Mouse (Mus musculus): ENCODE results near the gene Dnaja3. TPM values are rescaled to one million over a fixed set of nuclear protein-coding genes. Genes with fewer than 3 reads are reported as not detected.
"Not testable (repeated sequence)": the region's sequence is repeated elsewhere in the genome, so short reads cannot be mapped to it uniquely, and the experiment has no call there.

The Dnaja3 gene
- polyA plus RNA-seq, 2 experiments = 18.8 to 34.1 TPM

- Histone ChIP-seq H3K27ac (peak overlapping the region; percentile 70), H3K27me3 (ENCODE audit: control insufficient read depth, insufficient read depth, low read length) (no peaks in the 10 kb centered on the region), H3K4me1 (replicated peaks; ENCODE audit: control insufficient read depth in 2 of 2, insufficient read depth in 2 of 2, low read length in 1 of 2) (peaks cover 21 to 29% of the 10 kb centered on the region in 2 experiments), H3K9ac (replicated peaks) (peak overlapping the region; percentile 59), H3K4me3 (ENCODE audit: insufficient read depth in 1 of 2, low read depth in 2 of 2, low read length in 2 of 2) (peak overlapping the region; percentile 84 to 92), H3K4me2 (ENCODE audit: low read depth) (peak overlapping the region; percentile 88), H3K9me3 (ENCODE audit: control insufficient read depth, low read length) (no peaks in the 10 kb centered on the region), H3K36me3 (replicated peaks; ENCODE audit: control insufficient read depth, insufficient read depth, low read depth) (peaks cover 7% of the 10 kb centered on the region)
- peak; percentile 25; the same call in 1 of the 2 replicates for ATAC-seq (ENCODE audit: insufficient read depth)
- WGBS (ENCODE audit: insufficient replicate concordance) = 10% methylated on average over 9 of the region's 9 CpGs
- peak; percentile 61; the same call in 1 of the 2 replicates for TF ChIP-seq EP300 (IDR thresholded peaks at IDR 0.05; ENCODE audit: low read depth)
- no peak for TF ChIP-seq CTCF (IDR thresholded peaks at IDR 0.05; ENCODE audit: low read depth)
- peak in 2 of 3 experiments; percentile 39 to 49 for DNase-seq (ENCODE audit: low read depth in 3 of 3, low spot score in 3 of 3)
Measured at GRCm38 (mm10) chr16:4683193-4683580, 43.4 kb downstream of the Dnaja3 start.

- H3K4me1 ChIP-seq (replicated peaks; ENCODE audit: control insufficient read depth in 2 of 2, insufficient read depth in 2 of 2, low read length in 1 of 2) = peaks cover 17 to 23% of the 10 kb centered on the region in 2 experiments
- ATAC-seq (ENCODE audit: insufficient read depth) (peak; percentile 78), DNase-seq (ENCODE audit: low read depth in 3 of 3, low spot score in 3 of 3) (peak; percentile 84 to 86 (median 85))
- H3K27ac ChIP-seq = peak overlapping the region; percentile 70
- H3K4me3 ChIP-seq (ENCODE audit: insufficient read depth in 1 of 2, low read depth in 2 of 2, low read length in 2 of 2) = peak overlapping the region; percentile 84 to 92
- H3K27me3 ChIP-seq (ENCODE audit: control insufficient read depth, insufficient read depth, low read length) = no peaks in the 10 kb centered on the region
- TF ChIP-seq CTCF (IDR thresholded peaks at IDR 0.05; ENCODE audit: low read depth) = no peak
- peak overlapping the region; percentile 88 for H3K4me2 ChIP-seq (ENCODE audit: low read depth)
- WGBS (ENCODE audit: insufficient replicate concordance) = under 1% methylated on average over 53 of the region's 54 CpGs
- no peaks in the 10 kb centered on the region for H3K9me3 ChIP-seq (ENCODE audit: control insufficient read depth, low read length)
- peak overlapping the region; percentile 85 for H3K9ac ChIP-seq (replicated peaks)
- peaks cover 10% of the 10 kb centered on the region for H3K36me3 ChIP-seq (replicated peaks; ENCODE audit: control insufficient read depth, insufficient read depth, low read depth)
Measured at GRCm38 (mm10) chr16:4683581-4684456, 44.0 kb downstream of the Dnaja3 start.

GRCm38 (mm10) chr16:4684457-4684791 lies 44.6 kb downstream of the Dnaja3 start:
- Histone ChIP-seq H3K4me2 (ENCODE audit: low read depth) (peak overlapping the region; percentile 88), H3K4me3 (ENCODE audit: insufficient read depth in 1 of 2, low read depth in 2 of 2, low read length in 2 of 2) (peak overlapping the region; percentile 84 to 92), H3K9ac (replicated peaks) (peak overlapping the region; percentile 85), H3K27ac (peak overlapping the region; percentile 24), H3K36me3 (replicated peaks; ENCODE audit: control insufficient read depth, insufficient read depth, low read depth) (peaks cover 16% of the 10 kb centered on the region), H3K9me3 (ENCODE audit: control insufficient read depth, low read length) (no peaks in the 10 kb centered on the region), H3K27me3 (ENCODE audit: control insufficient read depth, insufficient read depth, low read length) (no peaks in the 10 kb centered on the region), H3K4me1 (replicated peaks; ENCODE audit: control insufficient read depth in 2 of 2, insufficient read depth in 2 of 2, low read length in 1 of 2) (peaks cover 16 to 22% of the 10 kb centered on the region in 2 experiments)
- DNase-seq (ENCODE audit: low read depth in 3 of 3, low spot score in 3 of 3) (no peak), ATAC-seq (ENCODE audit: insufficient read depth) (peak; percentile 8; the same call in 1 of the 2 replicates)
- TF ChIP-seq EP300 (IDR thresholded peaks at IDR 0.05; ENCODE audit: low read depth) = no peak
- TF ChIP-seq CTCF (IDR thresholded peaks at IDR 0.05; ENCODE audit: low read depth) = no peak
- 0% methylated on average over 9 of the region's 9 CpGs for WGBS (ENCODE audit: insufficient replicate concordance)

GRCm38 (mm10) chr16:4689371-4689770 lies 49.6 kb downstream of the Dnaja3 start:
- DNase-seq (ENCODE audit: low read depth in 3 of 3, low spot score in 3 of 3); H3K4me2 ChIP-seq (ENCODE audit: low read depth); ATAC-seq (ENCODE audit: insufficient read depth); H3K9ac ChIP-seq (replicated peaks); H3K9me3 ChIP-seq (ENCODE audit: control insufficient read depth, low read length); H3K27me3 ChIP-seq (ENCODE audit: control insufficient read depth, insufficient read depth, low read length); H3K4me1 ChIP-seq (replicated peaks; ENCODE audit: control insufficient read depth in 2 of 2, insufficient read depth in 2 of 2, low read length in 1 of 2); H3K27ac ChIP-seq; H3K4me3 ChIP-seq (ENCODE audit: insufficient read depth in 1 of 2, low read depth in 2 of 2, low read length in 2 of 2): not testable (repeated sequence)
- H3K36me3 ChIP-seq (replicated peaks; ENCODE audit: control insufficient read depth, insufficient read depth, low read depth) = peaks cover 49% of the 10 kb centered on the region
- TF ChIP-seq CTCF (IDR thresholded peaks at IDR 0.05; ENCODE audit: low read depth) = peak; percentile 26; the same call in 1 of the 2 replicates
- 95% methylated on average over 4 of the region's 4 CpGs for WGBS (ENCODE audit: insufficient replicate concordance)

- no peak for TF ChIP-seq EP300 (IDR thresholded peaks at IDR 0.05; ENCODE audit: low read depth)
- TF ChIP-seq CTCF (IDR thresholded peaks at IDR 0.05; ENCODE audit: low read depth) = no peak
- WGBS (ENCODE audit: insufficient replicate concordance) = 83% methylated on average over 3 of the region's 3 CpGs
- no peak overlapping the region for H3K4me2 ChIP-seq (ENCODE audit: low read depth)
- no peaks in the 10 kb centered on the region for H3K27me3 ChIP-seq (ENCODE audit: control insufficient read depth, insufficient read depth, low read length)
- H3K9ac ChIP-seq (replicated peaks) = no peak overlapping the region
- H3K4me1 ChIP-seq (replicated peaks; ENCODE audit: control insufficient read depth in 2 of 2, insufficient read depth in 2 of 2, low read length in 1 of 2) = no peaks in the 10 kb centered on the region
- H3K4me3 ChIP-seq (ENCODE audit: insufficient read depth in 1 of 2, low read depth in 2 of 2, low read length in 2 of 2) = no peak overlapping the region
- H3K27ac ChIP-seq = no peak overlapping the region
- ATAC-seq (ENCODE audit: insufficient read depth) (no peak), DNase-seq (ENCODE audit: low read depth in 3 of 3, low spot score in 3 of 3) (no peak)
- H3K36me3 ChIP-seq (replicated peaks; ENCODE audit: control insufficient read depth, insufficient read depth, low read depth) = peaks cover 72% of the 10 kb centered on the region
- H3K9me3 ChIP-seq (ENCODE audit: control insufficient read depth, low read length) = no peaks in the 10 kb centered on the region
Measured at GRCm38 (mm10) chr16:4701211-4701610, 61.4 kb downstream of the Dnaja3 start.
